8 mouse cellular contexts compared by ENCODE assay signal in genomic region chr7:44984833-44985164, GRCm38 (mm10). TPM values are rescaled to one million over a fixed set of nuclear protein-coding genes. Genes with fewer than 3 reads are reported as not detected.
DNase-seq lines count a peak whose midpoint lies in the region; ATAC-seq and TF ChIP-seq lines count a peak whose summit lies in the region.

No protein-coding gene starts in this region.

- WGBS in neural tube, embryonic 11.5 days, result 42% methylated on average over 3 of the region's 3 CpGs
- 35% methylated on average over 3 of the region's 3 CpGs for WGBS in forebrain, embryonic 16.5 days
- WGBS in liver, embryonic 13.5 days (ENCODE audit: insufficient replicate concordance), result 48% methylated on average over 3 of the region's 3 CpGs
- 22% methylated on average over 3 of the region's 3 CpGs for WGBS in stomach, postnatal 0 days

- no peak for DNase-seq in neural tube, embryonic 11.5 days (ENCODE audit: low spot score)
- DNase-seq in neural tube, embryonic 10.5 days (ENCODE audit: extremely low spot score, low spot score), result no peak
- DNase-seq in liver, embryonic 13.5 days, result no peak
- no peak for DNase-seq in stomach, postnatal 0 days (ENCODE audit: low spot score)
- DNase-seq in right cerebral cortex, postnatal 36 days (ENCODE audit: low spot score in 2 of 2), result no peak
- DNase-seq in thymus, adult 18-20 months, result no peak
- DNase-seq in cerebellum, postnatal 25 days, result no peak

- H3K9ac ChIP-seq in neural tube, embryonic 11.5 days (ENCODE audit: low read length), result no peak overlapping the region
- 0 out of 2 replicates have a peak overlapping the region, but pooled peaks have one; percentile 4 for H3K9ac ChIP-seq in forebrain, embryonic 16.5 days (replicated peaks; ENCODE audit: low read depth, low read length)
- peak overlapping the region; percentile 93; the same call in 1 of the 2 replicates for H3K9ac ChIP-seq in liver, embryonic 13.5 days
- no peak overlapping the region for H3K9ac ChIP-seq in stomach, postnatal 0 days (ENCODE audit: low read length)

- no peak for TF ChIP-seq EP300 in stomach, postnatal 0 days (optimal IDR thresholded peaks at IDR 0.05)

- TF ChIP-seq CTCF in stomach, postnatal 0 days (IDR thresholded peaks at IDR 0.05; ENCODE audit: low read depth), result no peak

- peak overlapping the region; percentile 93 for H3K4me3 ChIP-seq in neural tube, embryonic 11.5 days (ENCODE audit: low read depth, low read length)
- H3K4me3 ChIP-seq in forebrain, embryonic 16.5 days (replicated peaks; ENCODE audit: low read length), result peak overlapping the region; percentile 74
- peak overlapping the region; percentile 82 for H3K4me3 ChIP-seq in liver, embryonic 13.5 days (replicated peaks)
- H3K4me3 ChIP-seq in stomach, postnatal 0 days (ENCODE audit: low read depth, low read length), result no peak overlapping the region

- peaks cover 8% of the 10 kb centered on the region for H3K4me1 ChIP-seq in neural tube, embryonic 11.5 days (ENCODE audit: control insufficient read depth, insufficient read depth, low read length)
- H3K4me1 ChIP-seq in forebrain, embryonic 16.5 days (replicated peaks; ENCODE audit: control insufficient read depth, insufficient read depth, low read length), result peaks cover 31% of the 10 kb centered on the region
- H3K4me1 ChIP-seq in liver, embryonic 13.5 days (replicated peaks), result peaks cover 51% of the 10 kb centered on the region
- H3K4me1 ChIP-seq in stomach, postnatal 0 days (replicated peaks; ENCODE audit: control insufficient read depth, insufficient read depth), result no peaks in the 10 kb centered on the region

- ATAC-seq in neural tube, embryonic 11.5 days (ENCODE audit: insufficient read depth, low FRiP score, low TSS enrichment), result no peak
- no peak for ATAC-seq in forebrain, embryonic 16.5 days
- no peak for ATAC-seq in liver, embryonic 13.5 days (ENCODE audit: low read depth)
- no peak for ATAC-seq in stomach, postnatal 0 days (ENCODE audit: low FRiP score, low TSS enrichment)

- H3K36me3 ChIP-seq in neural tube, embryonic 11.5 days (ENCODE audit: control insufficient read depth, insufficient read depth, low read length), result peaks cover 22% of the 10 kb centered on the region
- H3K36me3 ChIP-seq in forebrain, embryonic 16.5 days (ENCODE audit: control insufficient read depth, insufficient read depth), result peaks cover 24% of the 10 kb centered on the region
- H3K36me3 ChIP-seq in liver, embryonic 13.5 days, result peaks cover 43% of the 10 kb centered on the region
- H3K36me3 ChIP-seq in stomach, postnatal 0 days (ENCODE audit: control insufficient read depth, insufficient read depth, low read length), result peaks cover 15% of the 10 kb centered on the region

- peak overlapping the region; percentile 59 for H3K4me2 ChIP-seq in neural tube, embryonic 11.5 days (ENCODE audit: low read depth)
- H3K4me2 ChIP-seq in forebrain, embryonic 16.5 days (ENCODE audit: low read length), result peak overlapping the region; percentile 79
- H3K4me2 ChIP-seq in liver, embryonic 13.5 days, result peak overlapping the region; percentile 95
- 0 out of 2 replicates have a peak overlapping the region, but pooled peaks have one; percentile 3 for H3K4me2 ChIP-seq in stomach, postnatal 0 days (replicated peaks; ENCODE audit: low read depth)

- H3K27me3 ChIP-seq in neural tube, embryonic 11.5 days (ENCODE audit: control insufficient read depth, insufficient read depth, low read length), result no peaks in the 10 kb centered on the region
- no peaks in the 10 kb centered on the region for H3K27me3 ChIP-seq in forebrain, embryonic 16.5 days (replicated peaks; ENCODE audit: control insufficient read depth, insufficient read depth, low read length)
- H3K27me3 ChIP-seq in liver, embryonic 13.5 days, result no peaks in the 10 kb centered on the region
- no peaks in the 10 kb centered on the region for H3K27me3 ChIP-seq in stomach, postnatal 0 days (ENCODE audit: control insufficient read depth, insufficient read depth, low read length)

- no peaks in the 10 kb centered on the region for H3K9me3 ChIP-seq in neural tube, embryonic 11.5 days (ENCODE audit: control insufficient read depth, low read length)
- H3K9me3 ChIP-seq in forebrain, embryonic 16.5 days (ENCODE audit: control insufficient read depth, low read length), result no peaks in the 10 kb centered on the region
- H3K9me3 ChIP-seq in liver, embryonic 13.5 days (replicated peaks), result no peaks in the 10 kb centered on the region
- H3K9me3 ChIP-seq in stomach, postnatal 0 days (ENCODE audit: control insufficient read depth, low read length), result no peaks in the 10 kb centered on the region

- H3K27ac ChIP-seq in neural tube, embryonic 11.5 days (ENCODE audit: low read depth, low read length), result no peak overlapping the region
- H3K27ac ChIP-seq in forebrain, embryonic 16.5 days (ENCODE audit: low read length), result peak overlapping the region; percentile 87; the same call in 1 of the 2 replicates
- H3K27ac ChIP-seq in liver, embryonic 13.5 days, result peak overlapping the region; percentile 88
- H3K27ac ChIP-seq in stomach, postnatal 0 days (replicated peaks), result peak overlapping the region; percentile 24; the same call in 1 of the 2 replicates

RNA-seq across cellular contexts. Expression of gene Prmt1, which starts 1.6 kb away (rescaled TPM):
- polyA plus RNA-seq in neural tube, embryonic 11.5 days (2014; fragmentation: Nextera tagmentation; extraction: Ambion mirVana), result 304 and 319 TPM in 2 replicates
- 646 and 707 TPM in 2 replicates for polyA plus RNA-seq in forebrain, embryonic 16.5 days (2015; fragmentation: Nextera tagmentation; extraction: Ambion mirVana)
- polyA plus RNA-seq in liver, embryonic 13.5 days (2015; fragmentation: Nextera tagmentation; extraction: Ambion mirVana), result 214 and 220 TPM in 2 replicates
- polyA plus RNA-seq in stomach, postnatal 0 days (2015; fragmentation: Nextera tagmentation; extraction: Ambion mirVana), result 181 and 185 TPM in 2 replicates

RNA-seq across cellular contexts. Expression of gene Cpt1c, which starts 10.1 kb away (rescaled TPM):
- polyA plus RNA-seq in neural tube, embryonic 11.5 days (2014; fragmentation: Nextera tagmentation; extraction: Ambion mirVana), result 22.0 and 25.2 TPM in 2 replicates
- polyA plus RNA-seq in forebrain, embryonic 16.5 days (2015; fragmentation: Nextera tagmentation; extraction: Ambion mirVana), result 49.1 and 63.9 TPM in 2 replicates
- polyA plus RNA-seq in liver, embryonic 13.5 days (2015; fragmentation: Nextera tagmentation; extraction: Ambion mirVana), result 1.9 and 2.3 TPM in 2 replicates
- polyA plus RNA-seq in stomach, postnatal 0 days (2015; fragmentation: Nextera tagmentation; extraction: Ambion mirVana), result 5.6 and 7.3 TPM in 2 replicates

RNA-seq across cellular contexts. Expression of gene Irf3, which starts 12.6 kb away (rescaled TPM):
- polyA plus RNA-seq in neural tube, embryonic 11.5 days (2014; fragmentation: Nextera tagmentation; extraction: Ambion mirVana), result 67.1 and 72.3 TPM in 2 replicates
- polyA plus RNA-seq in forebrain, embryonic 16.5 days (2015; fragmentation: Nextera tagmentation; extraction: Ambion mirVana), result 56.2 and 60.6 TPM in 2 replicates
- 41.0 and 42.4 TPM in 2 replicates for polyA plus RNA-seq in liver, embryonic 13.5 days (2015; fragmentation: Nextera tagmentation; extraction: Ambion mirVana)
- 55.7 and 59.8 TPM in 2 replicates for polyA plus RNA-seq in stomach, postnatal 0 days (2015; fragmentation: Nextera tagmentation; extraction: Ambion mirVana)

RNA-seq across cellular contexts. Expression of gene Bcl2l12, which starts 13.7 kb away (rescaled TPM):
- polyA plus RNA-seq in neural tube, embryonic 11.5 days (2014; fragmentation: Nextera tagmentation; extraction: Ambion mirVana), result 51.6 and 52.9 TPM in 2 replicates
- 15.3 and 16.0 TPM in 2 replicates for polyA plus RNA-seq in forebrain, embryonic 16.5 days (2015; fragmentation: Nextera tagmentation; extraction: Ambion mirVana)
- polyA plus RNA-seq in liver, embryonic 13.5 days (2015; fragmentation: Nextera tagmentation; extraction: Ambion mirVana), result 18.2 and 20.1 TPM in 2 replicates
- 23.0 and 23.4 TPM in 2 replicates for polyA plus RNA-seq in stomach, postnatal 0 days (2015; fragmentation: Nextera tagmentation; extraction: Ambion mirVana)

RNA-seq across cellular contexts. Expression of gene Scaf1, which starts 31.4 kb away (rescaled TPM):
- polyA plus RNA-seq in neural tube, embryonic 11.5 days (2014; fragmentation: Nextera tagmentation; extraction: Ambion mirVana), result 54.7 and 57.6 TPM in 2 replicates
- 42.1 and 44.3 TPM in 2 replicates for polyA plus RNA-seq in forebrain, embryonic 16.5 days (2015; fragmentation: Nextera tagmentation; extraction: Ambion mirVana)
- polyA plus RNA-seq in liver, embryonic 13.5 days (2015; fragmentation: Nextera tagmentation; extraction: Ambion mirVana), result 10.4 and 11.8 TPM in 2 replicates
- polyA plus RNA-seq in stomach, postnatal 0 days (2015; fragmentation: Nextera tagmentation; extraction: Ambion mirVana), result 14.9 and 18.6 TPM in 2 replicates

Comparison
In these comparisons a context has a peak if more than half of its experiments do, and no peak if none do; other contexts are left out.
1. H3K4me2 ChIP-seq: peak in every context shown above with its lines; median percentile 95 in liver, embryonic 13.5 days; 79 in forebrain, embryonic 16.5 days; 59 in neural tube, embryonic 11.5 days; 3 in stomach, postnatal 0 days.
2. H3K9ac ChIP-seq: peak in forebrain, embryonic 16.5 days (single experiment) and liver, embryonic 13.5 days (single experiment); none in neural tube, embryonic 11.5 days (single experiment) and stomach, postnatal 0 days (single experiment).